Mouse (Mus musculus) activated CD4-positive, CD25-positive, alpha-beta regulatory T cell, adult 9 weeks (primary cell): ENCODE measurements around the gene Ap4s1. TPM values are rescaled to one million over a fixed set of nuclear protein-coding genes. Genes with fewer than 3 reads are reported as not detected.

ENCODE experiments used
- polyA plus RNA-seq: library from polyadenylated mRNA; unstranded; fragments of 100-300 nt; shearing (Covaris generic); gene quantifications from one replicate; pipeline ENCODE4 v1.2.1, GENCODE M21; 2017

Ap4s1 gene
- 43.9 TPM for polyA plus RNA-seq

DNA sequence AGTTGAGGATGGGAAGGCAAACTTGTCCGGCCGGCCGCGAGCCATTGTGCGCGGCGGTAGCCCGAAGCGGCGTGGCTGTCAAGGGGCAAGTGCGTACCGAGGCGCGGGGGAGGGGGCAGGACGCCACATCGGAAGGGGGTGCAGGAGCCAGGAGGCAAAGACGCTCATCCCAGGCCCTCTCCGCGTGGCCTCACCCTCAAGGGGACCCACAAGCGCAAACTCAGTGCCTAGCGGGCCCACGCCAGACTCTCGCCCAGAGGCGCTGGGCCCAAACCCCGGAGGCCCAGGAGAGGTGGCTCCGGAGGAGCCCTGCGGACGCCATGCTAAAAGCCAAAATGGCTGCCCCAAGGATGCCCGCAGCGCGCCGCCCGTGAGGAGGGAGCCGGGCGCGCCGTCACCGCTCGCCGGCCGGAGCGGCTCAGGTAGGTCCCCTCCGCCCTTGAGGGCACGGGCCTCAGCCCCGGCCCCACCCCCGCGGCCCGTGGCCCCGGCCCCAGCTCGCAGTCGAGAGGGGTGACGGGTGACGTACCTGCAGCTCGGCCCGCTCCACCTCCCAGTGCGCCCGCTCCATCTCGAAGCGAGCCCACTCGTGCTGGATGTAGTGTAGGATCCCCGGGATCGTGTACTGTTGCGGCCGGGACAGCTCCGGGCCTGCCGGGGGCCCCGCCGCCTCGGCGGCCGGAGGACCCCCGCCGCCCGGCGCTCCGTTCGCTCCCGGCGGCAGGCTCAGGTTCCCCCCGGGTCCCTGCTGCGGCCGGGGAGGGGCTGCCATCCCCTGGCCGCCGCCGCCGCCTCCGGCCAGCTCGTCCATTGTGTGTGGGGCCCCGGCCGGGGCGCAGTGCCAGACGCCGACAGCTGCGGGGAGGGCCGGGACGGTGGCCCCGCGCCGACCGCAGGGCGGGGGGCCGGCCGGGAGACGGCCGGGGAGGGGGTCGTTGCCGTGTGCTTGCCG, at the start of gene Ap4s1:
Ap4s1 (plus strand) TSS at position 141 of the 952 bp plus-strand sequence.

DNA sequence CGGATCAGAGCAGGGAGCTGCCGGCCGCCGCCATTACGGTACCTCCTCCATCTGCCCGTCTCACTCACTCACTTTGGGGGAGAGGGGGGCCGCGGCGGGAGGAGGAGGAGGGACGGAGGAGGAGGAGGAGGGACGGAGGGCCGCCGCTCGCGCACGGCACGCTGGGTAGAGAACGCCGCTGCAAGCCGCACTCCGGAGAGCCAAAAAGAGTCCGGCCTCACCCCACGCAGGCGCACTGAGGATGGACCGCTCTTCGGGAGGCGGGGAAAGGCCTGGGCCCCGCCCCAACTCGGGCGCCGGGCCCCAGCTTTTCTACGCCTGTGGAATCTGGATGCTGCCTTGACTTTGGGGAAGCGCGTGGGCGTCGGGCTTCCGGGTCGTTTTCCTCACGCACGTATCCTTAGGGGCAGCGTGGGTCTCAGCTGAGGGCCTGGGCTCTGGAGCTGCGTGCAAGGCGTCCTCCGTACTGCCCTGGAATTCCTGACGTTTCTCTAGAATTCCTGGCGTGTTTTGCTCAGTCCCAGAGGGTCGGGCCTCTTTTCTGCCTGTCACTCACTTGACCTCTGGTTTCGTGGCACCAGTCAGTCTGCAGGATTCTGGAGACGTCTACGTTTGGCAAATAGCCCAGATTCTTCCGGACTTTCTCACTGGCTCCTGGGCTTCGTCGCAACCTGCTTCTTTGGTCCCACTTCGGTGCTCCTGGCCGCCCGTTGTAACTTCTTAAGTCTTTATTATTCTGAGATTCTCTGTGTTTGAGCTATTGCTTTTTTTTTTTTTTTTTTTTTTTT, 1.2 kb downstream of the Ap4s1 start, which contains the start of gene Strn3:
Strn3 (minus strand) TSS at position 53 of the 788 bp plus-strand sequence.

Other genes with a start within 250 kb of the Ap4s1 start
- gene Coch, start 97.7 kb upstream of the Ap4s1 start, polyA plus RNA-seq, result 0.51 TPM
- 10.2 TPM for gene Strn3, start 864 bp downstream of the Ap4s1 start, polyA plus RNA-seq
- gene Hectd1, start 138.5 kb downstream of the Ap4s1 start, polyA plus RNA-seq, result 87.9 TPM